Mouse (Mus musculus): Measurements from ENCODE around the gene Hsd11b1. TPM values are rescaled to one million over a fixed set of nuclear protein-coding genes. Genes with fewer than 3 reads are reported as not detected.

Gene Hsd11b1
- total RNA-seq, 2 experiments from 2014 or later = 11.5 to 58.0 TPM

DNA sequence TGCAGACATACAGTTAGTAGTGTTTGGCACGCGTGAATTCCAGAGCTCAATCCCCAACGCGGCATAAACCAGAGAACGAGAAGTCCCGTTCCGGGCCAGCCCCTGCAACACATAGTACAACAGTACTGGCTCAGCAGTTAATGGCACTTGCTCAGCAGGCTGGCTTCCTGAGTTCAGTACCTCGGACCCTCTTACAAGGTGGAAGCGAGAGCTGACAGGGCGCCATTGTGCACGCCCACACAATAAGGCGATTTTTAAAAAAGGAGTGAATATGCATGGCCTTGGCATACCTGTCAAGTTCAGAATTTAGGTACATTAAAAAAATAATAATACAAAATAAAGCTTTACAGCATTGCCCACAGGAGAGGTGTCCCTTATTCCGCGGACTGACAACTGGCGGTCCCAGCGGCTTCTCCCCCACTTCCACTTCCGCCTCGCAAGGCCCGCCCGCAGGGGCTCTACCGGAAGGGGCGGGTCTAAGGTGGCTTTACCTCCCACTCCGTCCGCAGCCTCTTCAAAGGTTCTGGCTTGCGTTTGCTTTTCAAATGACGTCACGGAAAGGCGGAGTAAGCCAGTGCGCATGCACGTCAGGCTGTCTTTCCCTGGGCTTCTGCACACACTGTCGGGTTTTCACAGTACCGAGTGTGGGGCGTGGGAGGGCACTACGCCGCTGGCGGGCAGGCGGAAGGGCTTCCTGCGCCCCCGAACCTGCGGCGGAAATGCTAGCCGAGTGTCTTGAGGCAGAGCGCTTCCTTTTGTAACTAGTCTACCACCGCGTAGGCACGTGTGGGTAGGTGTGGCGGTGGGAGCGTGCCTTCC, 90.7 kb downstream of the Hsd11b1 start:
- peak; percentile 97 for ATAC-seq (replicated peaks; ENCODE audit: low FRiP score, poor library complexity, severe bottlenecking)

Other genes starting within 250 kb of the Hsd11b1 start
- gene Syt14, start 228.3 kb downstream of the Hsd11b1 start, total RNA-seq (2015; ENCODE audit: low replicate concordance) = 17.1 and 18.8 TPM in 2 replicates
- 31.9 and 41.0 TPM in 2 replicates for gene Syt14, start 228.3 kb downstream of the Hsd11b1 start, total RNA-seq (2017; ENCODE audit: low replicate concordance)
- gene Diexf, start 133.8 kb downstream of the Hsd11b1 start, total RNA-seq (2015; ENCODE audit: low replicate concordance) = 1.9 and 12.7 TPM in 2 replicates
- gene Diexf, start 133.8 kb downstream of the Hsd11b1 start, total RNA-seq (2017; ENCODE audit: low replicate concordance) = 2.7 and 2.8 TPM in 2 replicates
- gene Irf6, start 111.0 kb downstream of the Hsd11b1 start, total RNA-seq (2015; ENCODE audit: low replicate concordance) = not detected in 2 replicates
- 0.42 TPM in 1 of 2 replicates, not detected in the other for gene Irf6, start 111.0 kb downstream of the Hsd11b1 start, total RNA-seq (2017; ENCODE audit: low replicate concordance)
- gene A130010J15Rik, start 96.0 kb downstream of the Hsd11b1 start, total RNA-seq (2015; ENCODE audit: low replicate concordance) = 2.9 and 5.0 TPM in 2 replicates
- gene A130010J15Rik, start 96.0 kb downstream of the Hsd11b1 start, total RNA-seq (2017; ENCODE audit: low replicate concordance) = 1.3 and 1.4 TPM in 2 replicates
- 11.9 and 23.1 TPM in 2 replicates for gene Traf3ip3, start 62.4 kb downstream of the Hsd11b1 start, total RNA-seq (2015; ENCODE audit: low replicate concordance)
- gene Traf3ip3, start 62.4 kb downstream of the Hsd11b1 start, total RNA-seq (2017; ENCODE audit: low replicate concordance) = 18.1 and 40.7 TPM in 2 replicates
- gene Lamb3, start 56.4 kb downstream of the Hsd11b1 start, total RNA-seq (2015; ENCODE audit: low replicate concordance) = 0.58 and 11.1 TPM in 2 replicates
- gene Lamb3, start 56.4 kb downstream of the Hsd11b1 start, total RNA-seq (2017; ENCODE audit: low replicate concordance) = 1.8 and 4.1 TPM in 2 replicates
- gene G0s2, start 9.1 kb upstream of the Hsd11b1 start, total RNA-seq (2015; ENCODE audit: low replicate concordance) = 13.3 and 13.4 TPM in 2 replicates
- 15.5 and 16.6 TPM in 2 replicates for gene G0s2, start 9.1 kb upstream of the Hsd11b1 start, total RNA-seq (2017; ENCODE audit: low replicate concordance)
- gene Camk1g, start 106.2 kb upstream of the Hsd11b1 start, total RNA-seq (2015; ENCODE audit: low replicate concordance) = not detected in 2 replicates
- not detected in 2 replicates for gene Camk1g, start 106.2 kb upstream of the Hsd11b1 start, total RNA-seq (2017; ENCODE audit: low replicate concordance)

Measured in erythroblast, adult 5-6 weeks (primary cell).